Mouse (Mus musculus) forebrain, embryonic 15.5 days (tissue): ENCODE measurements around the gene Blnk. TPM values are rescaled to one million over a fixed set of nuclear protein-coding genes. Genes with fewer than 3 reads are reported as not detected.

Experiments used
- microRNA-seq: library from miRNA; unstranded; fragments of <30 nt; microRNA quantifications from one replicate; pipeline ENCODE4, GENCODE M21; 2016
- polyA plus RNA-seq: library from polyadenylated mRNA; unstranded; fragments of >200 nt; fragmentation: Nextera tagmentation; extraction: Ambion mirVana; gene quantifications from 2 replicates; pipeline ENCODE4 v1.2.1, GENCODE M21; 2015

The Blnk gene
- polyA plus RNA-seq, 1 experiment from 2014 or later: 0.80 TPM

Small RNA genes lying within 50 kb of the gene (microRNA-seq; reads per million reads assigned to microRNA genes)
- 0.66 reads per million for gene Mir8092

Other genes starting within 250 kb of the Blnk start
- 0.13 and 0.33 TPM in 2 replicates for gene Cc2d2b, start 245.8 kb downstream of the Blnk start, polyA plus RNA-seq
- gene Ccnj, start 163.3 kb downstream of the Blnk start, polyA plus RNA-seq: 23.0 and 23.3 TPM in 2 replicates
- 6.0 and 6.8 TPM in 2 replicates for gene Zfp518a, start 99.8 kb downstream of the Blnk start, polyA plus RNA-seq
- not detected in 2 replicates for gene Dntt, start 34.7 kb upstream of the Blnk start, polyA plus RNA-seq
- not detected in 2 replicates for gene Opalin, start 82.6 kb upstream of the Blnk start, polyA plus RNA-seq
- gene Tll2, start 212.3 kb upstream of the Blnk start, polyA plus RNA-seq: 0.77 and 0.85 TPM in 2 replicates